Mouse (Mus musculus): ENCODE results near the gene Gm12216.
A peak's percentile ranks its signal among the peaks of the same experiment; 100 is the strongest.

Gene Gm12216

GRCm38 (mm10) chr11:53742353-53742752 is 116.7 kb downstream of the Gm12216 start:
- peak; percentile 29 for DNase-seq (ENCODE audit: low spot score)

DNA sequence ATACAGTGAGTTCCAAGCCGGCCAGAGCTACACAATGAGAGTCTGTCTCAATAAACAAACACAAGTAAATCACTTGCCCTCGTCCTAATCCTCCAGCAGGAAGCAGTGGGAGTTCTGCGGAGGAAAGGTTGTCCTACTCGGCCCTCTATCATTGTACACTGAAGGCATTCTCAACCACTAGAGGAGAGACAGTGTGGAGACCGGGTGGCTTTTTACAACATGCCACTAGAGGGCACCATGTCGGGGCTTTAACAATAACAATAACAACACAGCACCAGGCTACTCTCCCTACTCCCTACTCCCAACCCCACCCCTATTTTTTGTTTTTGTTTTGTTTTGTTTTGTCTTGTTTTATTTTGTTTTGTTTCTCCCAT is 121.5 kb downstream of the Gm12216 start:
- peak; percentile 79 for DNase-seq (ENCODE audit: low spot score)

DNA sequence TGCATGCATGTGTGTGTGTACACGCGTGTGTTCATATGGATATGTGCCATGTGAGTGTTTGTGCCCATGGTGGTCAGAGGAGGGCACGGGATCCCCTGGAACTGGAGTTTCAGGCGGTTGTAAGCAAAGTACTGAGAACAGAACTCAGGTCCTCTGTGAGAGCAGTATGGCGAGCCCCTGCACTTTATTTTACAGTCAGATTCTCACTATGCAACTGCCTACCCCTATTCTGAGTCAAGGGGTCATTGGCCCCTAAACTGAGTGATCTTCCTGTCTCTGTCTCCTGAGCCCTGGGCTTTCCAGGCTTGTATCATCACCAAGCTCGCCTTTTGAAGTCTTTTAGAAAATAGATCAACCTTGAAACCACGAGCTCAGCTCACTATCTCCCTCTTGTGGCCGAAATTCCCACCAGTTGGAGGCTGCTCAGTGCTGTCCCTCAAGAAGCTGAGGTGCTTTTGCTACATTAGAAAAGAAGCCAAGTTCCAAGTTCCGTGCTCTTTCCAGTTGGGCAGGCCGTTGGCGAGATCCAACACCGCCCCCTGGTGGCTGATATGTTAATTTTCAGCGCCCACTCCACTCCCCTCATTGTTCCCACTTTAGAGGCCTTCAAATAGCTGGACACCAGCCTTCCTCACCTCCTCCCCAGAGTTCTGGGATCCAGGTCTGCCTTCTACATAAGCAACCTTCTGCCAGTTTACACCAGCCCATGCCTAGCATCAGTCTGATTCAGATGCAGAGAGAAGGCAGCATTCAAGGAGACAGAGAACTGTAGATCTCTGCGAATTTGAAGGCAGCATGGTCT is 122.1 kb downstream of the Gm12216 start:
- peak; percentile 92 for DNase-seq (ENCODE audit: low spot score)

GRCm38 (mm10) chr11:53735682-53736245 is 123.3 kb downstream of the Gm12216 start:
- peak; percentile 95 for DNase-seq (ENCODE audit: low spot score)

DNA sequence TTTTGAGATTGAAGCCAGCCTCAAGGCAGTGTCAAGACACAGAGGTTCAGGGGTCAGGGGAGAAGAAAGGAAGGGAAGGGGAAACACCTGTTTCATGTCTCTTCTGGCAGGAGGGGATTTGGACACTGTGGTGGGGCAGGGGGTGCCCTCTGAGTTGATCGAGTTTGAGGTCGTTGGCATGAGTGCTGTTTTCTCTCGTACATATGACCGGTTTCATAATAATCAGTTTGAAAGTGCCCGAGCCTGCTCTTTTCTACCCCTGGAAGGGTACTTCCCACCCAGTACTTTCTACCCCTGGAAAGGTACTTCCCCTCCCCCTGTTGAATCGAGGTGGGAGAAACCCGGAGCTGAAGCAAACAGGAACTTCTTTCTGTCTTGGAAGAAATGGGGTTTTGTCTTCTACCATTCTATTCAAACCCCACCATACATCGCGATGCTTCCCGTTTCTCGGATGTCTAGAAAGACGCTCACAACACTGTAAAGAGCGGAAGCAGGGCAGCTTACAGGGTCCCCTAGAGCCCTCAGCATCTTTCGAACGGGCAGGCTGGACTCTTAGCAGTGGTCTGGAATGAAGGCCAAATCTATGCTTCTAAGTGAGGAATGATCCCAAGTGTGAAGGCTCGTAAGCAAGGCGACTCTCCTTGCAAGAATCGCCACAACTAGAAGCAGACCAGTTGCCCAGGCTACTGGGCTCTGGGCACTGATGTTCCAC is 123.9 kb downstream of the Gm12216 start:
- DNase-seq (ENCODE audit: low spot score): peak; percentile 63

GRCm38 (mm10) chr11:53734431-53734830 is 124.6 kb downstream of the Gm12216 start:
- DNase-seq (ENCODE audit: low spot score): peak; percentile 50

DNA sequence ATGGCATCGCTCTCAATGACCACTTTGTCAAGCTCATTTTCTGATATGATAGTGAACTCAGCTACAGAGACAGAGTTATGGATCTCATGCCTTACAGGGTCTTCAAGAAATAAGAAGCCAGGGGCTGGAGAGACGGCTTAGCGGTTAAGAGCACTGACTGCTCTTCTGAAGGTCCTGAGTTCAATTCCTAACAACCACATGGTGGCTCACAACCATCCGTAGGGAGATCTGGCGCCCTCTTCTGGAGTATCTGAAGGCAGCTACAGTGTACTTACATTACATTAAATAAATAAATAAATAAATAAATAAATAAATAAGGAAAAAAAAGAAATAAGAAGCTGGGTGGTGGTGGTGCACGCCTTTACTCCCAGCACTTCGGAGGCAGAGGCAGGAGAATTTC is 125.2 kb downstream of the Gm12216 start:
- peak; percentile 53 for DNase-seq (ENCODE audit: low spot score)
